Mouse (Mus musculus) adipose tissue, adult 10 weeks (tissue): ENCODE results near the gene Hes1. TPM values are rescaled to one million over a fixed set of nuclear protein-coding genes. Genes with fewer than 3 reads are reported as not detected.

Source experiments
- polyA plus RNA-seq: library from polyadenylated mRNA; stranded (reverse); fragments of 350-450 nt; fragmentation: Illumina TruSeq; extraction: RNeasy Lipid Tissue Mini Kit (QIAGEN cat#74804); gene quantifications from one replicate; pipeline ENCODE4 v1.2.3, GENCODE M21; 2014; ENCODE audit warnings: low read depth, low replicate concordance

Gene Hes1
- 21.7 TPM for polyA plus RNA-seq

GRCm38 (mm10) chr16:30063984-30064453, at the start of gene Hes1:
Gene Hes1 (plus strand): TSS chr16:30064384.

Other genes with a start within 250 kb of the Hes1 start
- not detected for gene Cpn2, start 203.1 kb downstream of the Hes1 start, polyA plus RNA-seq
- 0.07 TPM for gene Lrrc15, start 218.9 kb downstream of the Hes1 start, polyA plus RNA-seq
- gene Gp5, start 246.4 kb downstream of the Hes1 start, polyA plus RNA-seq, result 0.17 TPM